18 mouse cellular contexts compared by ENCODE assay signal in the genomic region with DNA sequence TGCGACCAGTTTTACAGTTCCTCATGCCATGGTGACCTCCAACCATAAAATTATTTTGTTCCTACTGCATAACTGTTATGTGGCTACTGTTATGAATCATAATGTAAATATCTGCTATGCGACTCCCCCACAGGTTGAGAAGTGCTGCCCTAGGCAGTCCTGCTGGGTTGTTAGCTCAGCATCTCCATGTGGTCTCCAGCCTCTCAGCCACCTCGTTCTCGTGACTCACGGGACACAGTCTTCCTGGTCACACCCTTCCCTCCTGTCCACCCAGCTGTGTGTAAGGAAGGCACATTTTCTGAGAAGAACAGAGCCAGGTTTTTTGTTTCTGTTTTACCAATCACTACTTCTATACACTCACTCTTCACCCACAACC. TPM values are rescaled to one million over a fixed set of nuclear protein-coding genes. Genes with fewer than 3 reads are reported as not detected.
DNase-seq lines count a peak whose midpoint lies in the region; TF ChIP-seq lines count a peak whose summit lies in the region.
"Had no signal": no experiment of that assay in that cellular context is flagged by ENCODE, and none has a peak within 500 bp of the region (broad histone marks: within the 10 kb centered on the region; RNA-seq: fewer than 3 reads in every experiment).

No protein-coding gene starts in this region.

- peaks cover 2% of the 10 kb centered on the region; the same call in 1 of the 2 replicates for H3K36me3 ChIP-seq in spleen, adult 2 months (ENCODE audit: control insufficient read depth, insufficient read depth, low read length)
- peaks cover 16% of the 10 kb centered on the region for H3K36me3 ChIP-seq in small intestine, adult 2 months (ENCODE audit: control insufficient read depth, insufficient read depth, low read length)
- H3K36me3 ChIP-seq: G1E had no signal

- WGBS in spleen, adult 2 months: 32% methylated on average over 5 of the region's 5 CpGs
- 20% methylated on average over 5 of the region's 5 CpGs for WGBS in bone marrow, adult 2 months
- 51% methylated on average over 5 of the region's 5 CpGs for WGBS in small intestine, adult 2 months

- H3K27ac ChIP-seq in spleen, adult 2 months (ENCODE audit: insufficient read depth, low read length): peak overlapping the region; percentile 87
- H3K27ac ChIP-seq in bone marrow, adult 2 months (ENCODE audit: control insufficient read depth, insufficient read depth, low read depth, low read length, poor library complexity): peak overlapping the region; percentile 67; the same call in 1 of the 2 replicates
- peak overlapping the region; percentile 81 for H3K27ac ChIP-seq in small intestine, adult 2 months (ENCODE audit: insufficient read depth, low read depth, low read length)
- H3K27ac ChIP-seq: embryonic facial prominence, embryonic 13.5 days; forebrain, embryonic 10.5 days; hindbrain, embryonic 14.5 days; midbrain, embryonic 15.5 days had no signal

- no peaks in the 10 kb centered on the region for H3K27me3 ChIP-seq in spleen, adult 2 months (ENCODE audit: control insufficient read depth, insufficient read depth, low read length)
- no peaks in the 10 kb centered on the region for H3K27me3 ChIP-seq in small intestine, adult 2 months (ENCODE audit: control insufficient read depth, insufficient read depth, low read length)
- H3K27me3 ChIP-seq: embryonic facial prominence, embryonic 13.5 days; midbrain, embryonic 15.5 days had no signal

- no peak for TF ChIP-seq POLR2A in spleen, adult 2 months (IDR thresholded peaks at IDR 0.05; ENCODE audit: low read depth, low read length)
- no peak for TF ChIP-seq POLR2A in bone marrow, adult 2 months (IDR thresholded peaks at IDR 0.05; ENCODE audit: borderline replicate concordance, control insufficient read depth, low read depth, low read length)
- no peak for TF ChIP-seq POLR2A in small intestine, adult 2 months (IDR thresholded peaks at IDR 0.05; ENCODE audit: low read depth, low read length)

- no peak for TF ChIP-seq CTCF in spleen, adult 2 months (IDR thresholded peaks at IDR 0.05; ENCODE audit: extremely low read depth, insufficient read depth, insufficient read length, insufficient replicate concordance)
- no peak for TF ChIP-seq CTCF in bone marrow, adult 2 months (IDR thresholded peaks at IDR 0.05; ENCODE audit: control insufficient read depth, insufficient read depth, low read length)
- TF ChIP-seq CTCF in small intestine, adult 2 months (IDR thresholded peaks at IDR 0.05; ENCODE audit: extremely low read depth, insufficient read length, insufficient replicate concordance, low read depth, low read length): no peak

- H3K4me3 ChIP-seq in spleen, adult 2 months (ENCODE audit: extremely low read depth, insufficient read depth, insufficient read length): no peak overlapping the region
- no peak overlapping the region for H3K4me3 ChIP-seq in bone marrow, adult 2 months (replicated peaks; ENCODE audit: control insufficient read depth, low read depth, low read length)
- no peak overlapping the region for H3K4me3 ChIP-seq in small intestine, adult 2 months (ENCODE audit: low read depth, low read length)
- H3K4me3 ChIP-seq: embryonic facial prominence, embryonic 13.5 days; forebrain, embryonic 10.5 days; midbrain, embryonic 15.5 days had no signal

- DNase-seq in adrenal gland, postnatal 14 days: peak; percentile 2
- no peak for DNase-seq in adrenal gland, postnatal 36 days
- no peak for DNase-seq in spleen, adult 2 months (ENCODE audit: low read depth in 1 of 2, low spot score in 2 of 2)
- DNase-seq in spleen, postnatal 36 days (ENCODE audit: low spot score in 2 of 2): no peak
- no peak for DNase-seq in right cerebral cortex, postnatal 10 days (ENCODE audit: low spot score in 2 of 2)
- no peak for DNase-seq in kidney, adult 18-20 months
- DNase-seq: adrenal gland, postnatal 10 days; gastrocnemius, postnatal 10 days; kidney, adult 11 months; kidney, postnatal 10 days; liver, postnatal 0 days had no signal

- peaks cover 29% of the 10 kb centered on the region; the same call in 1 of the 2 replicates for H3K4me1 ChIP-seq in spleen, adult 2 months (ENCODE audit: control insufficient read depth, insufficient read depth, insufficient read length)
- H3K4me1 ChIP-seq in bone marrow, adult 2 months (ENCODE audit: control insufficient read depth, insufficient read depth, low read length): peaks cover 7% of the 10 kb centered on the region
- peaks cover 15% of the 10 kb centered on the region for H3K4me1 ChIP-seq in small intestine, adult 2 months (ENCODE audit: control insufficient read depth, insufficient read depth, insufficient read length, low read length)
- H3K4me1 ChIP-seq: embryonic facial prominence, embryonic 13.5 days; forebrain, embryonic 10.5 days; midbrain, embryonic 15.5 days had no signal

RNA-seq across cellular contexts. Expression of a gene that starts 26.5 kb away (rescaled TPM):
- total RNA-seq in adrenal gland, postnatal 14 days (2021): 9.4 and 12.7 TPM in 2 replicates
- total RNA-seq in adrenal gland, postnatal 36 days (2021): 1 to 10 TPM; 8.8 to 9.9 TPM
- polyA plus RNA-seq in spleen, adult 2 months (2012; rRNA removed): 52.9 and 69.7 TPM in 2 replicates
- polyA plus RNA-seq in bone marrow, adult 2 months (2011; ENCODE audit: insufficient read depth, insufficient read length, low replicate concordance, missing spikeins): 6.9 and 11.4 TPM in 2 replicates
- polyA plus RNA-seq in small intestine, adult 2 months (2012; rRNA removed): 29.1 and 134 TPM in 2 replicates
- polyA plus RNA-seq: G1E had no signal
